Mouse (Mus musculus): ENCODE measurements around the gene Heatr5a. TPM values are rescaled to one million over a fixed set of nuclear protein-coding genes. Genes with fewer than 3 reads are reported as not detected.

Gene Heatr5a
- polyA plus RNA-seq, 1 experiment from 2014 or later: 5.1 TPM

GRCm38 (mm10) chr12:51998366-51998932 lies 27.3 kb upstream of the Heatr5a start:
- whole genome bisulfite sequencing (ENCODE audit: insufficient replicate concordance): 29% methylated on average over 9 of the region's 9 CpGs
- Histone ChIP-seq H3K9me3 (replicated peaks) (no peaks in the 10 kb centered on the region), H3K27ac (peak overlapping the region; percentile 83), H3K36me3 (peaks cover 48% of the 10 kb centered on the region), H3K4me1 (replicated peaks) (peaks cover 24% of the 10 kb centered on the region), H3K9ac (peak overlapping the region; percentile 30; the same call in 1 of the 2 replicates), H3K4me2 (peak overlapping the region; percentile 39), H3K27me3 (no peaks in the 10 kb centered on the region), H3K4me3 (replicated peaks) (no peak overlapping the region)
- peak; percentile 81 for ATAC-seq (ENCODE audit: low read depth)
- peak; percentile 18 for DNase-seq

- Histone ChIP-seq H3K36me3 (peaks cover 48% of the 10 kb centered on the region), H3K4me3 (replicated peaks) (no peak overlapping the region), H3K4me1 (replicated peaks) (peaks cover 24% of the 10 kb centered on the region), H3K27me3 (no peaks in the 10 kb centered on the region), H3K27ac (no peak overlapping the region), H3K9ac (no peak overlapping the region), H3K9me3 (replicated peaks) (no peaks in the 10 kb centered on the region), H3K4me2 (no peak overlapping the region)
- WGBS (ENCODE audit: insufficient replicate concordance): 77% methylated on average over 1 of the region's 1 CpGs
- no peak for ATAC-seq (ENCODE audit: low read depth)
- no peak for DNase-seq
Observed at GRCm38 (mm10) chr12:51995738-51996536, 24.8 kb upstream of the Heatr5a start.

GRCm38 (mm10) chr12:51990629-51991028 lies 19.5 kb upstream of the Heatr5a start:
- H3K36me3 ChIP-seq: peaks cover 19% of the 10 kb centered on the region
- H3K4me1 ChIP-seq (replicated peaks): no peaks in the 10 kb centered on the region
- no peak for ATAC-seq (ENCODE audit: low read depth)
- H3K27ac ChIP-seq: no peak overlapping the region
- no peaks in the 10 kb centered on the region for H3K9me3 ChIP-seq (replicated peaks)
- H3K4me2 ChIP-seq: no peak overlapping the region
- H3K4me3 ChIP-seq (replicated peaks): no peak overlapping the region
- H3K9ac ChIP-seq: no peak overlapping the region
- no peaks in the 10 kb centered on the region for H3K27me3 ChIP-seq
- no peak for DNase-seq
- WGBS (ENCODE audit: insufficient replicate concordance): 74% methylated on average over 2 of the region's 2 CpGs

- Histone ChIP-seq H3K4me2 (no peak overlapping the region), H3K27ac (no peak overlapping the region), H3K36me3 (no peaks in the 10 kb centered on the region), H3K4me1 (replicated peaks) (no peaks in the 10 kb centered on the region; the same call in 1 of the 2 replicates), H3K4me3 (replicated peaks) (no peak overlapping the region), H3K9ac (no peak overlapping the region), H3K27me3 (no peaks in the 10 kb centered on the region), H3K9me3 (replicated peaks) (no peaks in the 10 kb centered on the region)
- no peak for ATAC-seq (ENCODE audit: low read depth)
- no peak for DNase-seq
- 72% methylated on average over 5 of the region's 5 CpGs for WGBS (ENCODE audit: insufficient replicate concordance)
Observed at GRCm38 (mm10) chr12:51988536-51988935, 17.4 kb upstream of the Heatr5a start.

- no peak overlapping the region for H3K4me2 ChIP-seq
- no peaks in the 10 kb centered on the region for H3K27me3 ChIP-seq
- 55% methylated on average over 4 of the region's 4 CpGs for WGBS (ENCODE audit: insufficient replicate concordance)
- H3K4me3 ChIP-seq (replicated peaks): no peak overlapping the region
- no peak overlapping the region for H3K9ac ChIP-seq
- H3K9me3 ChIP-seq (replicated peaks): no peaks in the 10 kb centered on the region
- H3K36me3 ChIP-seq: no peaks in the 10 kb centered on the region
- H3K4me1 ChIP-seq (replicated peaks): no peaks in the 10 kb centered on the region; the same call in 1 of the 2 replicates
- no peak overlapping the region for H3K27ac ChIP-seq
- DNase-seq (no peak), ATAC-seq (ENCODE audit: low read depth) (no peak)
Observed at GRCm38 (mm10) chr12:51985826-51986225, 14.7 kb upstream of the Heatr5a start.

- Histone ChIP-seq H3K9ac (no peak overlapping the region), H3K9me3 (replicated peaks) (no peaks in the 10 kb centered on the region), H3K27me3 (no peaks in the 10 kb centered on the region), H3K4me2 (no peak overlapping the region), H3K27ac (no peak overlapping the region), H3K4me3 (replicated peaks) (no peak overlapping the region), H3K36me3 (no peaks in the 10 kb centered on the region), H3K4me1 (replicated peaks) (no peaks in the 10 kb centered on the region; the same call in 1 of the 2 replicates)
- DNase-seq (no peak), ATAC-seq (ENCODE audit: low read depth) (no peak)
- WGBS (ENCODE audit: insufficient replicate concordance): 29% methylated on average over 3 of the region's 3 CpGs
Observed at GRCm38 (mm10) chr12:51985163-51985748, 14.1 kb upstream of the Heatr5a start.

GRCm38 (mm10) chr12:51983625-51984024 lies 12.5 kb upstream of the Heatr5a start:
- no peaks in the 10 kb centered on the region for H3K27me3 ChIP-seq
- WGBS (ENCODE audit: insufficient replicate concordance): 68% methylated on average over 1 of the region's 1 CpGs
- H3K36me3 ChIP-seq: no peaks in the 10 kb centered on the region
- no peak overlapping the region for H3K4me3 ChIP-seq (replicated peaks)
- H3K4me1 ChIP-seq (replicated peaks): no peaks in the 10 kb centered on the region; the same call in 1 of the 2 replicates
- ATAC-seq (ENCODE audit: low read depth): no peak
- H3K9ac ChIP-seq: no peak overlapping the region
- no peak overlapping the region for H3K4me2 ChIP-seq
- H3K27ac ChIP-seq: no peak overlapping the region
- no peak for DNase-seq
- H3K9me3 ChIP-seq (replicated peaks): no peaks in the 10 kb centered on the region

GRCm38 (mm10) chr12:51976531-51976930 lies 5.4 kb upstream of the Heatr5a start:
- no peak overlapping the region for H3K4me2 ChIP-seq
- 54% methylated on average over 9 of the region's 9 CpGs for WGBS (ENCODE audit: insufficient replicate concordance)
- no peaks in the 10 kb centered on the region for H3K36me3 ChIP-seq
- H3K4me3 ChIP-seq (replicated peaks): no peak overlapping the region
- DNase-seq (no peak), ATAC-seq (ENCODE audit: low read depth) (no peak)
- H3K9me3 ChIP-seq (replicated peaks): peaks cover 4% of the 10 kb centered on the region; the same call in 1 of the 2 replicates
- peaks cover 3% of the 10 kb centered on the region; the same call in 1 of the 2 replicates for H3K4me1 ChIP-seq (replicated peaks)
- no peaks in the 10 kb centered on the region for H3K27me3 ChIP-seq
- no peak overlapping the region for H3K9ac ChIP-seq
- H3K27ac ChIP-seq: no peak overlapping the region

- DNase-seq (no peak), ATAC-seq (ENCODE audit: low read depth) (no peak)
- Histone ChIP-seq H3K4me2 (no peak overlapping the region), H3K27me3 (no peaks in the 10 kb centered on the region), H3K36me3 (no peaks in the 10 kb centered on the region), H3K9me3 (replicated peaks) (peaks cover 4% of the 10 kb centered on the region; the same call in 1 of the 2 replicates), H3K4me3 (replicated peaks) (no peak overlapping the region), H3K27ac (no peak overlapping the region), H3K9ac (no peak overlapping the region), H3K4me1 (replicated peaks) (peaks cover 15% of the 10 kb centered on the region)
- WGBS (ENCODE audit: insufficient replicate concordance): 88% methylated on average over 1 of the region's 1 CpGs
Observed at GRCm38 (mm10) chr12:51974381-51974780, 3.3 kb upstream of the Heatr5a start.

GRCm38 (mm10) chr12:51972269-51973065 lies 1.3 kb upstream of the Heatr5a start:
- H3K27me3 ChIP-seq: no peaks in the 10 kb centered on the region
- no peak overlapping the region for H3K9ac ChIP-seq
- no peak overlapping the region for H3K4me2 ChIP-seq
- ATAC-seq (ENCODE audit: low read depth) (no peak), DNase-seq (no peak)
- no peak overlapping the region for H3K4me3 ChIP-seq (replicated peaks)
- 82% methylated on average over 5 of the region's 5 CpGs for WGBS (ENCODE audit: insufficient replicate concordance)
- no peak overlapping the region for H3K27ac ChIP-seq
- no peaks in the 10 kb centered on the region for H3K36me3 ChIP-seq
- peaks cover 27% of the 10 kb centered on the region for H3K4me1 ChIP-seq (replicated peaks)
- peaks cover 4% of the 10 kb centered on the region; the same call in 1 of the 2 replicates for H3K9me3 ChIP-seq (replicated peaks)
